Mouse (Mus musculus) midbrain, embryonic 16.5 days (tissue): ENCODE data around the gene Calm3. TPM values are rescaled to one million over a fixed set of nuclear protein-coding genes. Genes with fewer than 3 reads are reported as not detected.

Experiments used
- polyA plus RNA-seq: library from polyadenylated mRNA; unstranded; fragments of >200 nt; fragmentation: Nextera tagmentation; extraction: Ambion mirVana; gene quantifications from 2 replicates; pipeline ENCODE4 v1.2.1, GENCODE M21; 2015

The Calm3 gene
- polyA plus RNA-seq, 1 experiment from 2014 or later: 443 TPM

Other genes with a start within 250 kb of the Calm3 start
- gene Ceacam15, start 248.4 kb downstream of the Calm3 start, polyA plus RNA-seq: not detected in 2 replicates
- 0.18 TPM in 1 of 2 replicates, not detected in the other for gene Ceacam9, start 202.2 kb downstream of the Calm3 start, polyA plus RNA-seq
- 437 and 461 TPM in 2 replicates for gene Ap2s1, start 185.7 kb downstream of the Calm3 start, polyA plus RNA-seq
- gene Slc1a5, start 142.8 kb downstream of the Calm3 start, polyA plus RNA-seq: 10.1 and 10.7 TPM in 2 replicates
- gene Strn4, start 108.2 kb downstream of the Calm3 start, polyA plus RNA-seq: 185 and 199 TPM in 2 replicates
- 52.1 and 53.8 TPM in 2 replicates for gene Fkrp, start 107.4 kb downstream of the Calm3 start, polyA plus RNA-seq
- gene Prkd2, start 81.2 kb downstream of the Calm3 start, polyA plus RNA-seq: 6.0 and 6.9 TPM in 2 replicates
- gene Dact3, start 48.8 kb downstream of the Calm3 start, polyA plus RNA-seq: 2.6 and 3.0 TPM in 2 replicates
- gene Gng8, start 32.3 kb downstream of the Calm3 start, polyA plus RNA-seq: 14.0 and 49.2 TPM in 2 replicates
- 0.22 and 0.23 TPM in 2 replicates for gene Ptgir, start 17.6 kb downstream of the Calm3 start, polyA plus RNA-seq
- 186 and 206 TPM in 2 replicates for gene Pnmal2, start 20.6 kb upstream of the Calm3 start, polyA plus RNA-seq
- 83.1 and 89.5 TPM in 2 replicates for gene Pnmal1, start 35.6 kb upstream of the Calm3 start, polyA plus RNA-seq
- gene Gm42372, start 59.0 kb upstream of the Calm3 start, polyA plus RNA-seq: 7.2 and 7.3 TPM in 2 replicates
- gene Ccdc8, start 68.6 kb upstream of the Calm3 start, polyA plus RNA-seq: 6.4 and 6.9 TPM in 2 replicates
- 118 and 127 TPM in 2 replicates for gene Ppp5c, start 103.8 kb upstream of the Calm3 start, polyA plus RNA-seq
- 4.0 and 5.7 TPM in 2 replicates for gene Hif3a, start 138.3 kb upstream of the Calm3 start, polyA plus RNA-seq
- 5.7 and 7.2 TPM in 2 replicates for gene Psg16, start 149.9 kb upstream of the Calm3 start, polyA plus RNA-seq
- gene Ceacam3, start 226.2 kb upstream of the Calm3 start, polyA plus RNA-seq: 0.06 TPM in 1 of 2 replicates, not detected in the other